Mouse (Mus musculus) heart, adult 2 months (tissue): ENCODE measurements around the gene Thap11. TPM values are rescaled to one million over a fixed set of nuclear protein-coding genes. Genes with fewer than 3 reads are reported as not detected.

Source experiments
- DNase-seq, 2 experiments: peaks; one replicate each; pipeline ENCODE4 v3.0.0; 2021
- H3K27ac ChIP-seq: fragments of 200-600 bp; 2 replicates; pipeline ENCODE4 v1.8.1; 2022
- H3K27me3 ChIP-seq: fragments of 200-500 bp; 2 replicates; pipeline ENCODE4 v1.6.1; 2012; ENCODE audit warnings: mild to moderate bottlenecking, low read length, inconsistent platforms, mixed read lengths; ENCODE audit not compliant: control insufficient read depth, insufficient read depth
- H3K36me3 ChIP-seq: fragments of 200-500 bp; 2 replicates; pipeline ENCODE4 v1.6.1; 2012; ENCODE audit warnings: low read length, inconsistent platforms; ENCODE audit not compliant: control insufficient read depth, insufficient read depth
- H3K4me1 ChIP-seq: fragments of 200-500 bp; 2 replicates; pipeline ENCODE4 v1.6.1; 2011; ENCODE audit warnings: low read length; ENCODE audit not compliant: control insufficient read depth, insufficient read depth
- H3K4me3 ChIP-seq: fragments of 200-600 bp; 2 replicates; pipeline ENCODE4 v1.8.1; 2022
- H3K79me2 ChIP-seq: fragments of 200-500 bp; replicated peaks from 2 replicates; pipeline ENCODE4 v1.6.1; 2012; ENCODE audit warnings: mild to moderate bottlenecking, inconsistent platforms, low read length, moderate library complexity, mixed read lengths; ENCODE audit not compliant: control insufficient read depth, insufficient read depth
- H3K9ac ChIP-seq: fragments of 200-500 bp; 2 replicates; pipeline ENCODE4 v1.6.1; 2012; ENCODE audit warnings: low read depth, mild to moderate bottlenecking, control low read depth, inconsistent platforms, low read length, mixed read lengths
- CTCF ChIP-seq: fragments of 200-600 bp; IDR thresholded peaks from 2 replicates; pipeline ENCODE4 v1.8.1; 2022; ENCODE audit warnings: antibody characterized with exemption, mild to moderate bottlenecking, moderate library complexity
- EP300 ChIP-seq: fragments of 200-500 bp; IDR thresholded peaks from 2 replicates; pipeline ENCODE4 v1.6.1; 2011; ENCODE audit warnings: low read depth, low read length, control low read depth; ENCODE audit not compliant: insufficient read depth
- POLR2A ChIP-seq: fragments of 200-500 bp; IDR thresholded peaks from 2 replicates; pipeline ENCODE4 v1.6.1; 2011; ENCODE audit warnings: mild to moderate bottlenecking, low read depth, low read length, control low read depth; ENCODE audit not compliant: insufficient read depth
- WGBS: fragments of 180-500 bp; shearing (Covaris S2); methylation state at CpG from one replicate; pipeline ENCODE4 v1.1.7; 2018; 5-methylcytosine and 5-hydroxymethylcytosine counted together
- intact Hi-C: fragments of 180-260 bp; cut with DNase I; formaldehyde crosslinking; loops from one replicate; pipeline ENCODE4 v1.15.1; 2025
- long read RNA-seq: library from polyadenylated mRNA; stranded (forward); transcript quantifications from one replicate; pipeline ENCODE4 v2.0.0, GENCODE M21; 2021
- polyA plus RNA-seq: library from polyadenylated mRNA; depleted of rRNA; stranded (reverse); fragments of >200 nt; gene quantifications from 2 replicates; pipeline ENCODE4 v1.2.3, GENCODE M21; 2012; rRNA removed
- total RNA-seq, 2 experiments: library from RNA; stranded (reverse); gene quantifications; 2 replicates each; pipeline ENCODE4 v1.2.3; 2021

The Thap11 gene
- total RNA-seq (10 to 100 TPM; 26.8 to 30.1 TPM), polyA plus RNA-seq (33.0 and 42.2 TPM in 2 replicates)
- long read RNA-seq, transcript Thap11-201 (1 exons, 1,819 nt): major isoform, 28 of 28 reads
- long read RNA-seq, partial matches to known transcripts: 0 of 28 reads
- long read RNA-seq, other reads (novel, unspliced or antisense): 0 of 28 reads

DNA sequence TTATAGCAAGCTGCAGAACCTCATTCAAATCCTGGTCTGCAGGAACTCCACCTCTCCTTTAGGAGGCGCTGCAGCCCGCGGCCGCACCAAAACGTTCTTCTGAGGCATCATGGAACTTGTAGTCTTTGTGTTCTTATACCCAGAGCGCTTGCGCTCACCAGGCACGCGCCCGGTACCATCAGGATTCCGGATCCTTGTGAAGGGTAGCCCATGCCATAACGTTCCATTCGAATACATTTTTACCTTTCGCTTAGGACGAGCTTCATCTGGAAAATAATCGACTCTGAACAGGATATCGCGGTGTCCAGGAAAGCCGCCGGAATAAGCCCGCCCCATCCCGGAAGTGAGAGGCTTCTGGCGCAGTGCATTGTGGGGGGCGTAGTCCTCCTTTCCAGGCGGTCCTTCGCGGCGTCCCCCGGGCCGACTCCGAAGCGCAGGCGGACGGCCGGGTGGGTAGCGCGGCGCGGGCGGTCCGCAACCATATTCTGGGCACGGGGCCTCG, at the start of gene Thap11:
Gene Thap11 (plus strand): TSS at position 418 of the 502 bp plus-strand sequence.
- peak within 1 kb of the TSS; percentile 83 for H3K27ac ChIP-seq
- no peaks in the 10 kb centered on the region for H3K27me3 ChIP-seq
- peak within 1 kb of the TSS; percentile 79 for H3K9ac ChIP-seq
- peaks cover 7% of the 10 kb centered on the region for H3K36me3 ChIP-seq
- peak within 1 kb of the TSS; percentile 78 for H3K4me3 ChIP-seq
- WGBS: under 1% methylated on average over 43 of the region's 43 CpGs
- intact Hi-C loops: loop anchor here (5.0 kb wide), 3 partner anchors 78 to 158 kb away; partner anchors contain the start of genes Ctrl and Ddx28
- peak; percentile 95 to 96 for DNase-seq
- H3K4me1 ChIP-seq: peaks cover 9% of the 10 kb centered on the region
- no peaks in the 10 kb centered on the region for H3K79me2 ChIP-seq
- TF ChIP-seq CTCF: peak; percentile 93
- TF ChIP-seq POLR2A: 0 out of 2 replicates have a peak, but pooled peaks have one; percentile 47
- TF ChIP-seq EP300: peak; percentile 40; the same call in 1 of the 2 replicates

DNA sequence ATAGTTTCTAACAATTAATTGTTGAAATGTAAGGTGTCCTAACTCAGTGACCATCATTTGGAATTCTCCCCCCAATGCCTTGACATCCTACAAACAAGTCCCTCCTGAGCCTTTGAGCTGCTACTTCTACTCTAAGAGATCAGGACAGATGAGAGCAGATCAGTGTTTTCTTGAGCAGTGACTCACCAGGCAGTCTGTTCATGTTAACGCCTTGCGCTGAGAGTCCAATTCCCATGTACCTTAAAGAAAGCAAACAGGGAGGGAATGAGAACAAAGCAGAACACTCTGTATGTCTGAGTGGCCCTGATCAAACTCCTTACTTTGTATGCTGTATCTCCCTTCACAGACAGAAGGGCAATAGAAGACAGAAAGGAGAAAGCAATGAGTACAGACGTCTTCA, 49.6 kb upstream of the Thap11 start:
- Histone ChIP-seq H3K27ac (no peak overlapping the region), H3K4me3 (no peak overlapping the region), H3K36me3 (peaks cover 10% of the 10 kb centered on the region), H3K4me1 (peaks cover 11% of the 10 kb centered on the region), H3K9ac (no peak overlapping the region), H3K27me3 (no peaks in the 10 kb centered on the region), H3K79me2 (0 out of 2 replicates have a peak, but pooled peaks cover under 1% of the 10 kb centered on the region)
- TF ChIP-seq EP300 (no peak), POLR2A (no peak), CTCF (no peak)
- WGBS: 81% methylated on average over 3 of the region's 3 CpGs
- intact Hi-C loops: no loop called here
- no peak for DNase-seq

DNA sequence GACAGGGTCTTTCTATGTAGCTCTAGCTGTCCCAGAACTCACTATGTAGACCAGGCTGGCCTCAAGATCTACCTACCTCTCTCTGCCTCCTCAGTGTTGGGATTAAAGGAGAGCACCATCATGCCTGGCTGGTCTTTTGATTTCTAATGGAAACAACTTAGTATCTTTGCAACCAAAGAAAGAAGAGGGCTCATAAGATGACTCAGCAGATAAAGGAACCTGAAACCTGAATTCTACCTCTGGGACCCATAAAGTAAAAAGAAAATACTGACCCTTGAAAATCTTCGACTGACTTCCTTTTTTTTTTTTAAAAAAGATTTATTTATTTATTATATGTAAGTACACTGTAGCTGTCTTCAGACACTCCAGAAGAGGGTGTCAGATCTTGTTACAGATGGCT, 49.0 kb upstream of the Thap11 start:
- H3K36me3 ChIP-seq: peaks cover 14% of the 10 kb centered on the region
- H3K27me3 ChIP-seq: no peaks in the 10 kb centered on the region
- peaks cover 15% of the 10 kb centered on the region for H3K4me1 ChIP-seq
- no peak overlapping the region for H3K4me3 ChIP-seq
- H3K27ac ChIP-seq: no peak overlapping the region
- DNase-seq: no peak
- 0 out of 2 replicates have a peak, but pooled peaks cover 1% of the 10 kb centered on the region for H3K79me2 ChIP-seq
- WGBS: 66% methylated on average over 1 of the region's 1 CpGs
- intact Hi-C loops: no loop called here
- no peak overlapping the region for H3K9ac ChIP-seq
- no peak for TF ChIP-seq EP300
- no peak for TF ChIP-seq POLR2A
- TF ChIP-seq CTCF: no peak

GRCm38 (mm10) chr8:105807766-105808165, 47.2 kb upstream of the Thap11 start:
- 0 out of 2 replicates have a peak, but pooled peaks cover 1% of the 10 kb centered on the region for H3K79me2 ChIP-seq

GRCm38 (mm10) chr8:105808480-105808879, 46.5 kb upstream of the Thap11 start:
- no peaks in the 10 kb centered on the region for H3K27me3 ChIP-seq
- peaks cover 24% of the 10 kb centered on the region for H3K4me1 ChIP-seq
- H3K4me3 ChIP-seq: no peak overlapping the region
- peaks cover 22% of the 10 kb centered on the region for H3K36me3 ChIP-seq
- no peak for TF ChIP-seq CTCF
- no peak for TF ChIP-seq EP300
- no peak for TF ChIP-seq POLR2A
- no peak overlapping the region for H3K9ac ChIP-seq
- WGBS: 74% methylated on average over 2 of the region's 2 CpGs
- intact Hi-C loops: no loop called here
- H3K27ac ChIP-seq: no peak overlapping the region; the same call in 1 of the 2 replicates
- 0 out of 2 replicates have a peak, but pooled peaks cover 1% of the 10 kb centered on the region for H3K79me2 ChIP-seq
- DNase-seq: peak in 1 of 2 experiments; percentile 43

More at GRCm38 (mm10) chr8:105807766-105808165, 47.2 kb upstream of the Thap11 start:
- Histone ChIP-seq H3K4me1 (peaks cover 24% of the 10 kb centered on the region), H3K27me3 (no peaks in the 10 kb centered on the region), H3K4me3 (no peak overlapping the region), H3K36me3 (peaks cover 22% of the 10 kb centered on the region), H3K27ac (peak overlapping the region; percentile 17; the same call in 1 of the 2 replicates), H3K9ac (no peak overlapping the region)
- no peak for DNase-seq
- TF ChIP-seq CTCF: no peak
- TF ChIP-seq POLR2A: no peak
- no peak for TF ChIP-seq EP300
- 38% methylated on average over 5 of the region's 5 CpGs for WGBS
- intact Hi-C loops: no loop called here
